Comparison of ENCODE assay signal across 26 mouse cellular contexts in genomic region chr14:120174615-120175014, GRCm38 (mm10).
DNase-seq lines count a peak whose midpoint lies in the region; ATAC-seq lines count a peak whose summit lies in the region.
"Had no signal": no experiment of that assay in that cellular context is flagged by ENCODE, and none has a peak within 500 bp of the region (broad histone marks: within the 10 kb centered on the region; RNA-seq: fewer than 3 reads in every experiment).

No protein-coding gene starts in this region.

- H3K9me3 ChIP-seq in forebrain, embryonic 13.5 days (replicated peaks): no peaks in the 10 kb centered on the region
- H3K9me3 ChIP-seq in forebrain, embryonic 11.5 days (ENCODE audit: control insufficient read depth, low read length): no peaks in the 10 kb centered on the region
- H3K9me3 ChIP-seq: embryonic facial prominence, embryonic 10.5 days; embryonic facial prominence, embryonic 13.5 days; hindbrain, embryonic 12.5 days; hindbrain, embryonic 15.5 days; intestine, embryonic 15.5 days had no signal

- no peaks in the 10 kb centered on the region for H3K36me3 ChIP-seq in forebrain, embryonic 13.5 days (ENCODE audit: poor library complexity, severe bottlenecking)
- H3K36me3 ChIP-seq in forebrain, embryonic 11.5 days (ENCODE audit: control insufficient read depth, insufficient read depth, low read length): no peaks in the 10 kb centered on the region
- H3K36me3 ChIP-seq: embryonic facial prominence, embryonic 10.5 days; embryonic facial prominence, embryonic 13.5 days; hindbrain, embryonic 12.5 days; hindbrain, embryonic 15.5 days; intestine, embryonic 15.5 days had no signal

- no peak for DNase-seq in forebrain, embryonic 11.5 days (ENCODE audit: low spot score)
- no peak for DNase-seq in frontal cortex, postnatal 36 days (ENCODE audit: low spot score in 2 of 2)
- peak; percentile 26 to 51 for DNase-seq in right cerebral cortex, postnatal 10 days (ENCODE audit: low spot score in 2 of 2)
- DNase-seq in right cerebral cortex, postnatal 14 days: no peak
- peak; percentile 67 for DNase-seq in telencephalon, adult 2 months (ENCODE audit: low read depth, low spot score)
- DNase-seq: adrenal gland, adult 8-10 months; adrenal gland, postnatal 25 days; cerebellum, adult 11 months; cerebellum, adult 2 months; cerebellum, adult 9-11 months; cerebellum, postnatal 25 days; gastrocnemius, adult 2 months; gastrocnemius, postnatal 14 days; heart, adult 2 months; kidney, adult 11 months; kidney, adult 8-10 months had no signal

- no peak overlapping the region for H3K4me3 ChIP-seq in forebrain, embryonic 13.5 days
- no peak overlapping the region for H3K4me3 ChIP-seq in forebrain, embryonic 11.5 days (ENCODE audit: low read depth, low read length)
- H3K4me3 ChIP-seq: embryonic facial prominence, embryonic 10.5 days; embryonic facial prominence, embryonic 13.5 days; gastrocnemius, adult 2 months; heart, adult 2 months; hindbrain, embryonic 12.5 days; hindbrain, embryonic 15.5 days; intestine, embryonic 15.5 days had no signal

- no peak overlapping the region for H3K9ac ChIP-seq in forebrain, embryonic 13.5 days
- H3K9ac ChIP-seq in forebrain, embryonic 11.5 days (ENCODE audit: low read length): no peak overlapping the region
- H3K9ac ChIP-seq: embryonic facial prominence, embryonic 13.5 days; hindbrain, embryonic 12.5 days; hindbrain, embryonic 15.5 days; intestine, embryonic 15.5 days had no signal

- H3K4me1 ChIP-seq in forebrain, embryonic 13.5 days: no peaks in the 10 kb centered on the region
- H3K4me1 ChIP-seq in forebrain, embryonic 11.5 days (replicated peaks; ENCODE audit: control insufficient read depth, insufficient read depth, low read length): no peaks in the 10 kb centered on the region
- H3K4me1 ChIP-seq: hindbrain, embryonic 15.5 days; intestine, embryonic 15.5 days had no signal

- no peak overlapping the region for H3K27ac ChIP-seq in forebrain, embryonic 13.5 days
- H3K27ac ChIP-seq in forebrain, embryonic 11.5 days (ENCODE audit: low read depth, low read length): no peak overlapping the region
- H3K27ac ChIP-seq: embryonic facial prominence, embryonic 10.5 days; gastrocnemius, adult 2 months; heart, adult 2 months; hindbrain, embryonic 12.5 days; hindbrain, embryonic 15.5 days; intestine, embryonic 15.5 days had no signal

- no peak overlapping the region for H3K4me2 ChIP-seq in forebrain, embryonic 13.5 days
- H3K4me2 ChIP-seq in forebrain, embryonic 11.5 days (ENCODE audit: low read depth, low read length, severe bottlenecking): no peak overlapping the region
- H3K4me2 ChIP-seq: embryonic facial prominence, embryonic 13.5 days; heart, embryonic 11.5 days; hindbrain, embryonic 12.5 days; hindbrain, embryonic 15.5 days; intestine, embryonic 15.5 days had no signal

- H3K27me3 ChIP-seq in forebrain, embryonic 13.5 days: no peaks in the 10 kb centered on the region
- no peaks in the 10 kb centered on the region for H3K27me3 ChIP-seq in forebrain, embryonic 11.5 days (ENCODE audit: control insufficient read depth, insufficient read depth, low read length)
- H3K27me3 ChIP-seq: hindbrain, embryonic 12.5 days; hindbrain, embryonic 15.5 days; intestine, embryonic 15.5 days had no signal

- 74% methylated on average over 5 of the region's 5 CpGs for WGBS in forebrain, embryonic 13.5 days
- WGBS in forebrain, embryonic 11.5 days: 76% methylated on average over 5 of the region's 5 CpGs

- peak; percentile 59; the same call in 1 of the 2 replicates for ATAC-seq in forebrain, embryonic 13.5 days
- ATAC-seq in forebrain, embryonic 11.5 days (replicated peaks; ENCODE audit: low FRiP score): no peak
- ATAC-seq in frontal cortex, adult (ENCODE audit: low TSS enrichment): peak; percentile 66
- ATAC-seq in erythroblast, adult 5-6 weeks (replicated peaks; ENCODE audit: low FRiP score, poor library complexity, severe bottlenecking): no peak
- ATAC-seq: activated CD4-positive, CD25-positive, alpha-beta regulatory T cell, adult 4 months; intestine, embryonic 15.5 days had no signal

Comparison
In these comparisons a context has a peak if more than half of its experiments do, and no peak if none do; other contexts are left out.
1. ATAC-seq: peak in forebrain, embryonic 13.5 days (single experiment) and frontal cortex, adult (single experiment); none in forebrain, embryonic 11.5 days (single experiment) and erythroblast, adult 5-6 weeks (single experiment).
2. DNase-seq: peak in right cerebral cortex, postnatal 10 days (2 of 2) and telencephalon, adult 2 months (single experiment); none in forebrain, embryonic 11.5 days (single experiment), frontal cortex, postnatal 36 days (0 of 2) and right cerebral cortex, postnatal 14 days (single experiment).